Mouse (Mus musculus) lung, adult 2 months (tissue): ENCODE data around the gene Hist1h4h. TPM values are rescaled to one million over a fixed set of nuclear protein-coding genes. Genes with fewer than 3 reads are reported as not detected.
A peak's percentile ranks its signal among the peaks of the same experiment; 100 is the strongest.
"Not testable (repeated sequence)": the region's sequence is repeated elsewhere in the genome, so short reads cannot be mapped to it uniquely, and the experiment has no call there.

Source experiments
- DNase-seq: peaks from one replicate; pipeline ENCODE4 v3.0.0; 2022
- H3K4me1 ChIP-seq: fragments of 200-500 bp; 2 replicates; pipeline ENCODE4 v1.6.1; 2011; ENCODE audit warnings: low read length; ENCODE audit not compliant: control insufficient read depth, insufficient read depth
- H3K4me3 ChIP-seq: fragments of 200-500 bp; replicated peaks from 2 replicates; pipeline ENCODE3; 2011; ENCODE audit warnings: low read depth, mild to moderate bottlenecking, control low read depth, low read length; ENCODE audit errors: extremely low read depth
- CTCF ChIP-seq: fragments of 200-500 bp; IDR thresholded peaks from 2 replicates; pipeline ENCODE4 v1.5.1; 2011; ENCODE audit warnings: mild to moderate bottlenecking, low read length, control low read depth; ENCODE audit not compliant: insufficient read depth
- POLR2A ChIP-seq: fragments of 200-500 bp; IDR thresholded peaks from 2 replicates; pipeline ENCODE4 v1.6.1; 2011; ENCODE audit warnings: low read depth, mild to moderate bottlenecking, control low read depth, low read length, borderline replicate concordance; ENCODE audit errors: extremely low read depth
- WGBS: fragments of 180-500 bp; shearing (Covaris S2); methylation state at CpG from one replicate; pipeline ENCODE4 v1.1.7; 2018; 5-methylcytosine and 5-hydroxymethylcytosine counted together
- polyA plus RNA-seq: library from polyadenylated mRNA; depleted of rRNA; stranded (reverse); fragments of >200 nt; gene quantifications from 2 replicates; pipeline ENCODE4 v1.2.3, GENCODE M21; 2012

Gene Hist1h4h
- polyA plus RNA-seq, 1 experiment: 28.0 TPM

GRCm38 (mm10) chr13:23562699-23563462 is 32.0 kb downstream of the Hist1h4h start:
- no peak for DNase-seq
- TF ChIP-seq POLR2A (peak; percentile 26; the same call in 1 of the 2 replicates), CTCF (peak; percentile 19; the same call in 1 of the 2 replicates)
- H3K4me3 ChIP-seq: peak overlapping the region; percentile 65
- WGBS: 2% methylated on average over 18 of the region's 18 CpGs
- no peaks in the 10 kb centered on the region; the same call in 1 of the 2 replicates for H3K4me1 ChIP-seq

GRCm38 (mm10) chr13:23564482-23564881 is 33.6 kb downstream of the Hist1h4h start:
- WGBS: 74% methylated on average over 2 of the region's 2 CpGs
- no peak for DNase-seq
- TF ChIP-seq POLR2A (no peak), CTCF (no peak)
- Histone ChIP-seq H3K4me1 (no peaks in the 10 kb centered on the region; the same call in 1 of the 2 replicates), H3K4me3 (no peak overlapping the region)

DNA sequence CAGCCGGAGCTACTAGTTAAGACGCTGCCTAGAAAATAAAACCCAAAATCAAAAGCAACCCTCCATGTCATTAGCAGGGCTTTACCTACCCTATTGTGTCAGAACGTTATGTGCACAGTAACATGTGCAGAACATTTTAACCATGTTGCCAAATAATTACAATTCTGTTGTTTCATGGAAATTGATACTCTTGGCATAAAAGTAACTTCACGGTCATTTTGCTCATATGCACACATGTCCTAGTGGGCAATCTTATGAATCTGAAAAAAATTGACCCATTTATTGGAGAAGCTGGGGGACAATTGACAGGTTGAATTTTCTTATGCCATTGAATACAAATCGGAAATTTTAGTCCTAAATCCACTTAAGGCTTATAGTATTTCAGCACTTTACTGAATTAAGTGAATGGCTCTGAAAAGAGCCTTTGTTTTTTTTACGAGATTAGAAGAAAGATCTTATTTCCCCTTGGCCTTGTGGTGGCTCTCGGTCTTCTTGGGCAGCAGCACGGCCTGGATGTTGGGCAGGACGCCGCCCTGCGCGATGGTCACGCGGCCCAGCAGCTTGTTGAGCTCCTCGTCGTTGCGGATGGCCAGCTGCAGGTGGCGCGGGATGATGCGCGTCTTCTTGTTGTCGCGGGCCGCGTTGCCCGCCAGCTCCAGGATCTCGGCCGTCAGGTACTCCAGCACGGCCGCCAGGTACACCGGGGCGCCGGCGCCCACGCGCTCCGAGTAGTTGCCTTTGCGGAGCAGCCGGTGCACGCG is 39.6 kb downstream of the Hist1h4h start:
- not testable (repeated sequence) for DNase-seq, H3K4me1 ChIP-seq, H3K4me3 ChIP-seq
- 1% methylated on average over 29 of the region's 41 CpGs for WGBS

- Histone ChIP-seq H3K4me1 (no peaks in the 10 kb centered on the region; the same call in 1 of the 2 replicates), H3K4me3 (peak within 1 kb of the TSS; percentile 80)
- under 1% methylated on average over 18 of the region's 18 CpGs for WGBS
- peak; percentile 73 for DNase-seq
- peak; percentile 56; the same call in 1 of the 2 replicates for TF ChIP-seq POLR2A
- TF ChIP-seq CTCF: no peak
Observed at GRCm38 (mm10) chr13:23571022-23571503, 40.2 kb downstream of the Hist1h4h start, which contains the start of the genes Hist1h2ae and Hist1h2bg. Hist1h2ae (minus strand) TSS chr13:23571220. Hist1h2bg (plus strand) TSS chr13:23571396.

DNA sequence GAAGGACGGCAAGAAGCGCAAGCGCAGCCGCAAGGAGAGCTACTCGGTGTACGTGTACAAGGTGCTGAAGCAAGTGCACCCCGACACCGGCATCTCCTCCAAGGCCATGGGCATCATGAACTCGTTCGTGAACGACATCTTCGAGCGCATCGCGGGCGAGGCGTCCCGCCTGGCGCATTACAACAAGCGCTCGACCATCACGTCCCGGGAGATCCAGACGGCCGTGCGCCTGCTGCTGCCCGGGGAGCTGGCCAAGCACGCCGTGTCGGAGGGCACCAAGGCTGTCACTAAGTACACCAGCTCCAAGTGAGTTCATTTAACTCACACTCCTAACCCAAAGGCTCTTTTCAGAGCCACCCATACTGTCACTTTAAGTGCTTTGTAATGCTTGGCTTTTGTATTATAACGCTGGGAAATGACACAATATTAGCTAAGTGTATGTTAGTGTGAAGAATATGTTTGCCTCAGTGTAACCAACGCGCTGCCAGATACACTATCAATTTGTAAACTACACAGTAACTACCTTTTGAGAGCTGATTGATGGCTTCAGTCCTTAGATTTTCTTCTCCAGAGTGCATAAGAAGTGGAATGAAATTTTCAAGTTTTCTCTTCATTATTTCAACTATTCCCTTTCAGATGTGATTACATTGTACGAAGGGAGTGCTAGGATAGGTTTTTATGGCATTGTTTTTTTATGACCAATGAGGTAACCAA is 40.8 kb downstream of the Hist1h4h start:
- H3K4me3 ChIP-seq: peak overlapping the region; percentile 80
- WGBS: under 1% methylated on average over 19 of the region's 34 CpGs
- DNase-seq, H3K4me1 ChIP-seq: not testable (repeated sequence)

GRCm38 (mm10) chr13:23572218-23573033 is 41.6 kb downstream of the Hist1h4h start:
- WGBS: 26% methylated on average over 2 of the region's 2 CpGs
- Histone ChIP-seq H3K4me3 (peak overlapping the region; percentile 28), H3K4me1 (no peaks in the 10 kb centered on the region; the same call in 1 of the 2 replicates)
- TF ChIP-seq POLR2A (no peak), CTCF (no peak)
- DNase-seq: no peak

DNA sequence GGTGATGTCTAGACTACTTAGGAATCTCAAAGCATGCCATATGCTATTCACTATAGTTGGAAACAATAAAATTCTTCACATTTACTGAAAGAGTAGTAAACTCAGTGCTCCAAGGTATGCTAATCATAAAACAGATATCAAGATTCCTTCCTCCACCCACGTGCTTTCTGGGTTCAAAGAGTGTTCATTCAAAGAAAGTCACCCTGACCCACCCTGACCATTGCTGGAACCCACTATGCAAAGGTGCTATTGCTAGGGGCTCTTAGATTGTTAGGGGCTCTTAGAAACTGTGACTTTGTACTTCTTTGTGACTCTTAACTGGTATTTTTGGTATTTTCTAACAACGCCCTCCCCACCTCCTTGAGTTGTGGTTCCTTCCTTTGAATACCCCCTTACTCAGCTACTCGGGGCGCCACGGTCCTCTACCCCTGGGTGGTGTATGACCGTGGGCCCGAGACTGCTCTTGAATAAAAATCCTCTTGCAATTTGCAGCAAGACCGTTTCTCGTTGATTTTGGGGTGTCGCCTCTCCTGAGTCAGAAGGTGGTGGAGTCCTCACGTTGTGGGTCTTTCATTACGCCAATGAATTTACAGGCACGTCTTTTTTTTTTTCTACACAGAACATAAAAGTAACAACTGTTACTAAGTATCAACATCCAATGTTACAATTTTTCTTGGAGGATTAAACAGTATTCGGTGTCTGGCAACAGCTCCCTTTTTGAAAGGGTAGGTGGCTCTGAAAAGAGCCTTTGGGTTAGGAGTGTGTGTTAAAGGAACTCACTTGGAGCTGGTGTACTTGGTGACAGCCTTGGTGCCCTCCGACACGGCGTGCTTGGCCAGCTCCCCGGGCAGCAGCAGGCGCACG is 42.4 kb downstream of the Hist1h4h start:
- DNase-seq, H3K4me3 ChIP-seq: not testable (repeated sequence)
- 11% methylated on average over 20 of the region's 20 CpGs for WGBS

GRCm38 (mm10) chr13:23573898-23574524 is 43.2 kb downstream of the Hist1h4h start, which contains the start of the genes Hist1h2bf and Hist1h2ad:
Hist1h2bf (minus strand) TSS chr13:23574196.
Hist1h2ad (plus strand) TSS chr13:23574381.
- DNase-seq: peak; percentile 65
- not testable (repeated sequence) for H3K4me1 ChIP-seq
- TF ChIP-seq POLR2A: peak; percentile 33; the same call in 1 of the 2 replicates
- H3K4me3 ChIP-seq: peak within 1 kb of the TSS; percentile 49
- 2% methylated on average over 42 of the region's 42 CpGs for WGBS

More for the DNA sequence above, 42.4 kb downstream of the Hist1h4h start:
- H3K4me1 ChIP-seq: not testable (repeated sequence)

DNA sequence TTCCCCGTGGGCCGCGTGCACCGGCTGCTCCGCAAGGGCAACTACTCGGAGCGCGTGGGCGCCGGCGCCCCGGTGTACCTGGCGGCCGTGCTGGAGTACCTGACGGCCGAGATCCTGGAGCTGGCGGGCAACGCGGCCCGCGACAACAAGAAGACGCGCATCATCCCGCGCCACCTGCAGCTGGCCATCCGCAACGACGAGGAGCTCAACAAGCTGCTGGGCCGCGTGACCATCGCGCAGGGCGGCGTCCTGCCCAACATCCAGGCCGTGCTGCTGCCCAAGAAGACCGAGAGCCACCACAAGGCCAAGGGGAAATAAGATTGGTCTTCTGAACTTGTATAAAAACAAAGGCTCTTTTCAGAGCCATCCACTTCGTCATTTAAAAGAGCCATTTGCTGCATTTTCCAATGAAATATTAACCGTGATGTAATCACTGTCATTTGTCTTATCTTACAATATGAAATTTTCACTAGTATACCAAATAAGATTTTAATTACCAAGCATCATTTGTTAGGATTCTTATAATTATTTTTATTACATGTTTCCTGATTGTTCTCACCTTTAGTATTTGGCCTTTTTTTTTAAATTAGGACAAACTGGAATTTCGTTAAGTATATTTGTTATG is 43.8 kb downstream of the Hist1h4h start:
- not testable (repeated sequence) for DNase-seq, H3K4me3 ChIP-seq, H3K4me1 ChIP-seq
- WGBS: 4% methylated on average over 13 of the region's 39 CpGs
